32 mouse cellular contexts compared by ENCODE assay signal in genomic region chr11:99990571-99990970, GRCm38 (mm10). TPM values are rescaled to one million over a fixed set of nuclear protein-coding genes. Genes with fewer than 3 reads are reported as not detected.
A peak's percentile ranks its signal among the peaks of the same experiment; 100 is the strongest.
DNase-seq lines count a peak whose midpoint lies in the region; ATAC-seq and TF ChIP-seq lines count a peak whose summit lies in the region.
"Had no signal": no experiment of that assay in that cellular context is flagged by ENCODE, and none has a peak within 500 bp of the region (broad histone marks: within the 10 kb centered on the region; RNA-seq: fewer than 3 reads in every experiment).

No protein-coding gene starts in this region.

- WGBS in forebrain, embryonic 14.5 days = 64% methylated on average over 3 of the region's 3 CpGs
- 76% methylated on average over 3 of the region's 3 CpGs for WGBS in forebrain, embryonic 10.5 days
- WGBS in hindbrain, embryonic 14.5 days = 75% methylated on average over 3 of the region's 3 CpGs
- 72% methylated on average over 3 of the region's 3 CpGs for WGBS in hindbrain, embryonic 13.5 days
- 44% methylated on average over 3 of the region's 3 CpGs for WGBS in midbrain, postnatal 0 days
- 74% methylated on average over 3 of the region's 3 CpGs for WGBS in midbrain, embryonic 10.5 days

- TF ChIP-seq POLR2A in brain, embryonic 14.5 days (IDR thresholded peaks at IDR 0.05; ENCODE audit: borderline replicate concordance, extremely low read depth, insufficient read depth, insufficient read length, poor library complexity, severe bottlenecking) = no peak

- no peaks in the 10 kb centered on the region for H3K4me1 ChIP-seq in forebrain, embryonic 14.5 days (ENCODE audit: control insufficient read depth, insufficient read depth, low read length)
- H3K4me1 ChIP-seq in forebrain, embryonic 10.5 days = peaks cover 6% of the 10 kb centered on the region
- peaks cover 10% of the 10 kb centered on the region; the same call in 1 of the 2 replicates for H3K4me1 ChIP-seq in hindbrain, embryonic 14.5 days (replicated peaks; ENCODE audit: control insufficient read depth, insufficient read depth, low read length)
- peaks cover 6% of the 10 kb centered on the region for H3K4me1 ChIP-seq in hindbrain, embryonic 13.5 days (replicated peaks)
- no peaks in the 10 kb centered on the region for H3K4me1 ChIP-seq in midbrain, postnatal 0 days (ENCODE audit: insufficient read depth, low read length)
- peaks cover 7% of the 10 kb centered on the region for H3K4me1 ChIP-seq in midbrain, embryonic 10.5 days
- H3K4me1 ChIP-seq: intestine, embryonic 15.5 days had no signal

- no peak overlapping the region for H3K27ac ChIP-seq in forebrain, embryonic 14.5 days (ENCODE audit: low read depth, low read length)
- no peak overlapping the region for H3K27ac ChIP-seq in forebrain, embryonic 10.5 days
- H3K27ac ChIP-seq in hindbrain, embryonic 14.5 days = no peak overlapping the region
- H3K27ac ChIP-seq in hindbrain, embryonic 13.5 days = no peak overlapping the region
- H3K27ac ChIP-seq in midbrain, postnatal 0 days (ENCODE audit: low read depth, low read length) = no peak overlapping the region
- H3K27ac ChIP-seq in midbrain, embryonic 10.5 days (replicated peaks) = no peak overlapping the region
- H3K27ac ChIP-seq: forebrain, embryonic 15.5 days; gastrocnemius, adult 2 months; heart, adult 2 months; hindbrain, embryonic 15.5 days; intestine, embryonic 15.5 days had no signal

- DNase-seq in forebrain, embryonic 14.5 days (ENCODE audit: low spot score) = peak; percentile 41
- DNase-seq in forebrain, embryonic 10.5 days (ENCODE audit: extremely low spot score, low spot score) = no peak
- peak; percentile 30 for DNase-seq in hindbrain, embryonic 14.5 days (ENCODE audit: low spot score)
- DNase-seq in midbrain, postnatal 0 days (ENCODE audit: low spot score) = peak; percentile 64
- DNase-seq in midbrain, embryonic 10.5 days (ENCODE audit: low spot score) = no peak
- DNase-seq in brain, embryonic 14.5 days (ENCODE audit: low read depth) = peak; percentile 38
- DNase-seq in cerebellum, adult 9-10 months = no peak
- DNase-seq: cerebellum, adult 11-12 months; cerebellum, adult 8-10 months; cerebellum, postnatal 14 days; gastrocnemius, adult 2 months; gastrocnemius, postnatal 25 days; heart, adult 2 months; kidney, adult 11 months had no signal

- no peak overlapping the region for H3K9ac ChIP-seq in forebrain, embryonic 14.5 days (ENCODE audit: low read length)
- H3K9ac ChIP-seq in hindbrain, embryonic 14.5 days = no peak overlapping the region
- H3K9ac ChIP-seq in hindbrain, embryonic 13.5 days = no peak overlapping the region
- no peak overlapping the region for H3K9ac ChIP-seq in midbrain, postnatal 0 days (replicated peaks; ENCODE audit: low read length, poor library complexity, severe bottlenecking)
- H3K9ac ChIP-seq: forebrain, embryonic 15.5 days; hindbrain, embryonic 15.5 days; intestine, embryonic 15.5 days had no signal

- TF ChIP-seq CTCF in midbrain, postnatal 0 days (IDR thresholded peaks at IDR 0.05) = no peak
- no peak for TF ChIP-seq CTCF in brain, embryonic 14.5 days (IDR thresholded peaks at IDR 0.05; ENCODE audit: borderline replicate concordance, extremely low read depth, insufficient read depth, insufficient read length)

- no peaks in the 10 kb centered on the region for H3K36me3 ChIP-seq in forebrain, embryonic 14.5 days (ENCODE audit: control insufficient read depth, insufficient read depth, low read length)
- H3K36me3 ChIP-seq in forebrain, embryonic 10.5 days (replicated peaks) = no peaks in the 10 kb centered on the region
- H3K36me3 ChIP-seq in hindbrain, embryonic 14.5 days (replicated peaks; ENCODE audit: control insufficient read depth, insufficient read depth) = no peaks in the 10 kb centered on the region
- no peaks in the 10 kb centered on the region for H3K36me3 ChIP-seq in hindbrain, embryonic 13.5 days
- H3K36me3 ChIP-seq in midbrain, postnatal 0 days (ENCODE audit: insufficient read depth, low read length) = no peaks in the 10 kb centered on the region
- no peaks in the 10 kb centered on the region for H3K36me3 ChIP-seq in midbrain, embryonic 10.5 days
- H3K36me3 ChIP-seq: forebrain, embryonic 15.5 days; hindbrain, embryonic 15.5 days; intestine, embryonic 15.5 days had no signal

- no peak overlapping the region for H3K4me2 ChIP-seq in forebrain, embryonic 14.5 days (ENCODE audit: low read length)
- no peak overlapping the region for H3K4me2 ChIP-seq in hindbrain, embryonic 14.5 days (replicated peaks)
- no peak overlapping the region for H3K4me2 ChIP-seq in hindbrain, embryonic 13.5 days
- H3K4me2 ChIP-seq in midbrain, postnatal 0 days (ENCODE audit: low read depth, low read length, poor library complexity, severe bottlenecking) = no peak overlapping the region
- H3K4me2 ChIP-seq: forebrain, embryonic 15.5 days; heart, embryonic 11.5 days; hindbrain, embryonic 15.5 days; intestine, embryonic 15.5 days had no signal

- no peak for ATAC-seq in forebrain, embryonic 14.5 days
- ATAC-seq in hindbrain, embryonic 14.5 days (ENCODE audit: low FRiP score) = no peak
- ATAC-seq in hindbrain, embryonic 13.5 days (ENCODE audit: low FRiP score) = no peak
- ATAC-seq in midbrain, postnatal 0 days (ENCODE audit: low FRiP score) = no peak
- ATAC-seq: forebrain, embryonic 15.5 days; intestine, embryonic 15.5 days had no signal

- H3K9me3 ChIP-seq in forebrain, embryonic 14.5 days (replicated peaks; ENCODE audit: control insufficient read depth, low read length) = no peaks in the 10 kb centered on the region
- no peaks in the 10 kb centered on the region for H3K9me3 ChIP-seq in forebrain, embryonic 10.5 days
- H3K9me3 ChIP-seq in hindbrain, embryonic 14.5 days (ENCODE audit: control insufficient read depth, low read length) = no peaks in the 10 kb centered on the region
- H3K9me3 ChIP-seq in hindbrain, embryonic 13.5 days = no peaks in the 10 kb centered on the region
- no peaks in the 10 kb centered on the region for H3K9me3 ChIP-seq in midbrain, postnatal 0 days (ENCODE audit: low read length)
- H3K9me3 ChIP-seq in midbrain, embryonic 10.5 days (replicated peaks) = no peaks in the 10 kb centered on the region
- H3K9me3 ChIP-seq: forebrain, embryonic 15.5 days; hindbrain, embryonic 15.5 days; intestine, embryonic 15.5 days had no signal

- no peaks in the 10 kb centered on the region for H3K27me3 ChIP-seq in forebrain, embryonic 14.5 days (replicated peaks; ENCODE audit: control insufficient read depth, insufficient read depth, low read length)
- H3K27me3 ChIP-seq in forebrain, embryonic 10.5 days (ENCODE audit: poor library complexity, severe bottlenecking) = peaks cover 25% of the 10 kb centered on the region
- no peaks in the 10 kb centered on the region for H3K27me3 ChIP-seq in hindbrain, embryonic 14.5 days (ENCODE audit: control insufficient read depth, insufficient read depth, low read length)
- H3K27me3 ChIP-seq in hindbrain, embryonic 13.5 days = peaks cover 15% of the 10 kb centered on the region; the same call in 1 of the 2 replicates
- H3K27me3 ChIP-seq in midbrain, postnatal 0 days (ENCODE audit: insufficient read depth, low read length) = no peaks in the 10 kb centered on the region
- peaks cover 25% of the 10 kb centered on the region for H3K27me3 ChIP-seq in midbrain, embryonic 10.5 days (ENCODE audit: low read depth, poor library complexity, severe bottlenecking)
- H3K27me3 ChIP-seq: forebrain, embryonic 15.5 days; hindbrain, embryonic 15.5 days had no signal

- no peak overlapping the region for H3K4me3 ChIP-seq in forebrain, embryonic 14.5 days (ENCODE audit: low read depth, low read length)
- H3K4me3 ChIP-seq in forebrain, embryonic 10.5 days = no peak overlapping the region
- H3K4me3 ChIP-seq in hindbrain, embryonic 14.5 days (replicated peaks; ENCODE audit: low read length) = no peak overlapping the region
- no peak overlapping the region for H3K4me3 ChIP-seq in hindbrain, embryonic 13.5 days
- no peak overlapping the region for H3K4me3 ChIP-seq in midbrain, postnatal 0 days (ENCODE audit: low read depth, low read length)
- no peak overlapping the region for H3K4me3 ChIP-seq in midbrain, embryonic 10.5 days
- H3K4me3 ChIP-seq: forebrain, embryonic 15.5 days; gastrocnemius, adult 2 months; heart, adult 2 months; hindbrain, embryonic 15.5 days; intestine, embryonic 15.5 days had no signal

RNA-seq across cellular contexts. Expression of gene Krtap17-1, which starts 3.2 kb away (rescaled TPM):
- 0.30 TPM in 1 of 2 replicates, not detected in the other for polyA plus RNA-seq in forebrain, embryonic 14.5 days (2014; fragmentation: Nextera tagmentation; extraction: Ambion mirVana)
- polyA plus RNA-seq in forebrain, embryonic 10.5 days (2016; fragmentation: Nextera tagmentation; extraction: Ambion mirVana) = not detected in 2 replicates
- 0.86 and 1.5 TPM in 2 replicates for polyA plus RNA-seq in hindbrain, embryonic 14.5 days (2014; fragmentation: Nextera tagmentation; extraction: Ambion mirVana)
- polyA plus RNA-seq in hindbrain, embryonic 13.5 days (2015; fragmentation: Nextera tagmentation; extraction: Ambion mirVana) = 0.45 TPM in 1 of 2 replicates, not detected in the other
- total RNA-seq in midbrain, postnatal 0 days (2014; rRNA removed) = 0.22 and 1.4 TPM in 2 replicates
- 1.7 TPM in 2 replicates for polyA plus RNA-seq in midbrain, postnatal 0 days (2015; fragmentation: Nextera tagmentation; extraction: Ambion mirVana)
- not detected in 2 replicates for polyA plus RNA-seq in midbrain, embryonic 10.5 days (2016; fragmentation: Nextera tagmentation; extraction: Ambion mirVana)
- polyA plus RNA-seq in brain, embryonic 14.5 days (2012; rRNA removed) = 0.19 and 0.27 TPM in 2 replicates
- total RNA-seq: adrenal gland, adult 18-20 months; adrenal gland, postnatal 10 days; adrenal gland, postnatal 36 days; ES-E14; gastrocnemius, adult 2 months; gastrocnemius, postnatal 25 days; heart, adult 2 months; heart, postnatal 25 days; hematopoietic stem cell, adult 5-6 weeks had no signal
- polyA plus RNA-seq: embryonic facial prominence, embryonic 11.5 days; forebrain, embryonic 11.5 days; forebrain, embryonic 15.5 days; frontal cortex, adult 2 months; gonadal fat pad, adult 2 months; heart, adult 2 months; heart, embryonic 11.5 days; heart, embryonic 14.5 days; heart, postnatal 0 days had no signal

RNA-seq across cellular contexts. Expression of gene Krtap16-1, which starts 4.2 kb away (rescaled TPM):
- 0.09 TPM in 1 of 2 replicates, not detected in the other for polyA plus RNA-seq in forebrain, embryonic 14.5 days (2014; fragmentation: Nextera tagmentation; extraction: Ambion mirVana)
- polyA plus RNA-seq in forebrain, embryonic 10.5 days (2016; fragmentation: Nextera tagmentation; extraction: Ambion mirVana) = not detected in 2 replicates
- 0.16 and 0.29 TPM in 2 replicates for polyA plus RNA-seq in hindbrain, embryonic 14.5 days (2014; fragmentation: Nextera tagmentation; extraction: Ambion mirVana)
- 0.09 and 0.13 TPM in 2 replicates for polyA plus RNA-seq in hindbrain, embryonic 13.5 days (2015; fragmentation: Nextera tagmentation; extraction: Ambion mirVana)
- total RNA-seq in midbrain, postnatal 0 days (2014; rRNA removed) = not detected in 2 replicates
- not detected in 2 replicates for polyA plus RNA-seq in midbrain, postnatal 0 days (2015; fragmentation: Nextera tagmentation; extraction: Ambion mirVana)
- polyA plus RNA-seq in midbrain, embryonic 10.5 days (2016; fragmentation: Nextera tagmentation; extraction: Ambion mirVana) = not detected in 2 replicates
- 0.04 TPM in 1 of 2 replicates, not detected in the other for polyA plus RNA-seq in brain, embryonic 14.5 days (2012; rRNA removed)
- total RNA-seq: adrenal gland, adult 18-20 months; adrenal gland, postnatal 10 days; adrenal gland, postnatal 36 days; ES-E14; gastrocnemius, adult 2 months; gastrocnemius, postnatal 25 days; heart, adult 2 months; heart, postnatal 25 days; hematopoietic stem cell, adult 5-6 weeks had no signal
- polyA plus RNA-seq: embryonic facial prominence, embryonic 11.5 days; forebrain, embryonic 11.5 days; forebrain, embryonic 15.5 days; gonadal fat pad, adult 2 months; heart, adult 2 months; heart, embryonic 11.5 days; heart, embryonic 14.5 days; heart, postnatal 0 days; intestine, embryonic 15.5 days had no signal

RNA-seq across cellular contexts. Expression of gene Krtap29-1, which starts 11.7 kb away (rescaled TPM):
- polyA plus RNA-seq in forebrain, embryonic 14.5 days (2014; fragmentation: Nextera tagmentation; extraction: Ambion mirVana) = not detected in 2 replicates
- polyA plus RNA-seq in forebrain, embryonic 10.5 days (2016; fragmentation: Nextera tagmentation; extraction: Ambion mirVana) = not detected in 2 replicates
- polyA plus RNA-seq in hindbrain, embryonic 14.5 days (2014; fragmentation: Nextera tagmentation; extraction: Ambion mirVana) = not detected in 2 replicates
- polyA plus RNA-seq in hindbrain, embryonic 13.5 days (2015; fragmentation: Nextera tagmentation; extraction: Ambion mirVana) = not detected in 2 replicates
- total RNA-seq in midbrain, postnatal 0 days (2014; rRNA removed) = not detected in 2 replicates
- polyA plus RNA-seq in midbrain, postnatal 0 days (2015; fragmentation: Nextera tagmentation; extraction: Ambion mirVana) = not detected in 2 replicates
- not detected in 2 replicates for polyA plus RNA-seq in midbrain, embryonic 10.5 days (2016; fragmentation: Nextera tagmentation; extraction: Ambion mirVana)
- not detected in 2 replicates for polyA plus RNA-seq in brain, embryonic 14.5 days (2012; rRNA removed)
- total RNA-seq: adrenal gland, adult 18-20 months; adrenal gland, postnatal 10 days; adrenal gland, postnatal 36 days; ES-E14; gastrocnemius, adult 2 months; gastrocnemius, postnatal 25 days; heart, adult 2 months; heart, postnatal 25 days; hematopoietic stem cell, adult 5-6 weeks had no signal
- polyA plus RNA-seq: embryonic facial prominence, embryonic 11.5 days; embryonic facial prominence, embryonic 14.5 days; forebrain, embryonic 11.5 days; forebrain, embryonic 15.5 days; frontal cortex, adult 2 months; gonadal fat pad, adult 2 months; heart, adult 2 months; heart, embryonic 11.5 days; heart, embryonic 14.5 days; heart, postnatal 0 days; hindbrain, embryonic 15.5 days; intestine, embryonic 15.5 days had no signal

RNA-seq across cellular contexts. Expression of gene Krt33a, which starts 25.4 kb away (rescaled TPM):
- not detected in 2 replicates for polyA plus RNA-seq in forebrain, embryonic 14.5 days (2014; fragmentation: Nextera tagmentation; extraction: Ambion mirVana)
- not detected in 2 replicates for polyA plus RNA-seq in forebrain, embryonic 10.5 days (2016; fragmentation: Nextera tagmentation; extraction: Ambion mirVana)
- polyA plus RNA-seq in hindbrain, embryonic 14.5 days (2014; fragmentation: Nextera tagmentation; extraction: Ambion mirVana) = not detected in 2 replicates
- not detected in 2 replicates for polyA plus RNA-seq in hindbrain, embryonic 13.5 days (2015; fragmentation: Nextera tagmentation; extraction: Ambion mirVana)
- not detected in 2 replicates for total RNA-seq in midbrain, postnatal 0 days (2014; rRNA removed)
- not detected in 2 replicates for polyA plus RNA-seq in midbrain, postnatal 0 days (2015; fragmentation: Nextera tagmentation; extraction: Ambion mirVana)
- polyA plus RNA-seq in midbrain, embryonic 10.5 days (2016; fragmentation: Nextera tagmentation; extraction: Ambion mirVana) = not detected in 2 replicates
- not detected in 2 replicates for polyA plus RNA-seq in brain, embryonic 14.5 days (2012; rRNA removed)
- total RNA-seq: adrenal gland, adult 18-20 months; adrenal gland, postnatal 10 days; adrenal gland, postnatal 36 days; ES-E14; gastrocnemius, adult 2 months; gastrocnemius, postnatal 25 days; heart, adult 2 months; heart, postnatal 25 days; hematopoietic stem cell, adult 5-6 weeks had no signal
- polyA plus RNA-seq: embryonic facial prominence, embryonic 11.5 days; forebrain, embryonic 11.5 days; forebrain, embryonic 15.5 days; frontal cortex, adult 2 months; heart, adult 2 months; heart, embryonic 11.5 days; heart, embryonic 14.5 days; heart, postnatal 0 days; hindbrain, embryonic 15.5 days; intestine, embryonic 15.5 days had no signal

RNA-seq across cellular contexts. Expression of gene Krt33b, which starts 39.1 kb away (rescaled TPM):
- not detected in 2 replicates for polyA plus RNA-seq in forebrain, embryonic 14.5 days (2014; fragmentation: Nextera tagmentation; extraction: Ambion mirVana)
- not detected in 2 replicates for polyA plus RNA-seq in forebrain, embryonic 10.5 days (2016; fragmentation: Nextera tagmentation; extraction: Ambion mirVana)
- polyA plus RNA-seq in hindbrain, embryonic 14.5 days (2014; fragmentation: Nextera tagmentation; extraction: Ambion mirVana) = 0.13 TPM in 1 of 2 replicates, not detected in the other
- polyA plus RNA-seq in hindbrain, embryonic 13.5 days (2015; fragmentation: Nextera tagmentation; extraction: Ambion mirVana) = not detected in 2 replicates
- not detected in 2 replicates for total RNA-seq in midbrain, postnatal 0 days (2014; rRNA removed)
- polyA plus RNA-seq in midbrain, postnatal 0 days (2015; fragmentation: Nextera tagmentation; extraction: Ambion mirVana) = 0.13 and 0.25 TPM in 2 replicates
- polyA plus RNA-seq in midbrain, embryonic 10.5 days (2016; fragmentation: Nextera tagmentation; extraction: Ambion mirVana) = not detected in 2 replicates
- polyA plus RNA-seq in brain, embryonic 14.5 days (2012; rRNA removed) = 0.04 TPM in 1 of 2 replicates, not detected in the other
- total RNA-seq: adrenal gland, adult 18-20 months; adrenal gland, postnatal 10 days; adrenal gland, postnatal 36 days; ES-E14; gastrocnemius, adult 2 months; gastrocnemius, postnatal 25 days; heart, adult 2 months; heart, postnatal 25 days; hematopoietic stem cell, adult 5-6 weeks had no signal
- polyA plus RNA-seq: embryonic facial prominence, embryonic 11.5 days; forebrain, embryonic 11.5 days; forebrain, embryonic 15.5 days; frontal cortex, adult 2 months; gonadal fat pad, adult 2 months; heart, adult 2 months; heart, embryonic 11.5 days; heart, embryonic 14.5 days; heart, postnatal 0 days; hindbrain, embryonic 15.5 days had no signal

Comparison
In these comparisons a context has a peak if more than half of its experiments do, and no peak if none do; other contexts are left out.
1. DNase-seq: peak in forebrain, embryonic 14.5 days (single experiment), hindbrain, embryonic 14.5 days (single experiment), midbrain, postnatal 0 days (single experiment) and brain, embryonic 14.5 days (single experiment); none in forebrain, embryonic 10.5 days (single experiment), midbrain, embryonic 10.5 days (single experiment) and cerebellum, adult 9-10 months (single experiment).